Mouse (Mus musculus): ENCODE measurements around the gene Kntc1. TPM values are rescaled to one million over a fixed set of nuclear protein-coding genes. Genes with fewer than 3 reads are reported as not detected.

The Kntc1 gene
- 34.4 TPM for polyA plus RNA-seq (2014; fragmentation: Illumina TruSeq; extraction: RNeasy Lipid Tissue Mini Kit (QIAGEN cat#74804); ENCODE audit: low read depth, low replicate concordance)

GRCm38 (mm10) chr5:123749065-123750064, at the start of gene Kntc1, which contains the start of gene Rsrc2:
Gene Kntc1, plus strand, starts transcription at chr5:123749716.
Gene Rsrc2, minus strand, starts transcription at chr5:123749414.

DNA sequence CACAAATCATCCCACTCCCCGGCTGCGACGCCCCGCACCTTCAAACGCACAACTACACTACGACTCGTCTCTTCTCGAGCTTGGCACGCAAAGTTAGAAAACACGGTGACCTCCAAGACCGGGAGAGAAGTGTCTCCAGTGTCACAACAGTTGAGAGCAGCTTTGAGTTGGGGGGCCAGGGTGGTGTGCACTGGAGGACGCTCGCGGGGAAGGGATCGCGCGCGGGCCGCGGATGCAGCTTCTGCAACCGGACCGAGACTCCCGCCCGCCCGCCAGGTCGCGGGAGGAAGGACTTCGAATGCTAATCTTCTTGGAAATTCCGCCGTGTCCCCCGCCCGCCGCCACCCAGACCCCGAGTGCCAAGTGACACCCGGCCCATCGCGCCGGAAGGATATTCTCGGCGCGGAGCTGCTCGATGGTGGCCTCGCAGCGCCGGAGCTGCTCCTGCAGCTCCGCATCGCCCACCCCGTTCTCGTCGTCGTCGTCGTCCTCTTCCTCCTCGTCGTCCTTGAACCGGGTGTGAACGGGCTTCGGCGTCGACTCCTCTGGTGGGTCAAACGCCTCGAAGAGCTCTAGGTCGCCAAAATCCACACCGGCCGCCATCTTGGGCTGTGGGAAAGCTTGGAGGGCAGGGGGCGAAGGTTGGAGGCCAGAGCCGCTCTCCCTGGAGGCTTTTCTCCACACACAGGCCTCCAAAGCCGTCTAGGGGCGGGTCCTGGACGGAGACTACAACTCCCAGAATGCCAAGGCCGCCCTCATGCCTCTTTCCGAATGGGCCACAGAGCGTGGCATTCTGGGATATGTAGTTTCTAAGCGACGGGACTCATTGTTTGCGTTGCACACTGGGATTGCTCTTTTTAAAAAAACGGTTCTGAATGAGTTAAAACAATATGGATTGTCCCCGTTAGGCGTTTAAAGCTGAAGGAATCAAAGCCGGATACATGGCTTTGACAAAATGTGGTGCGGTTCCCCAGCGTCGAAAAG, 28.9 kb upstream of the Kntc1 start, which contains the start of gene Zcchc8:
Gene Zcchc8, minus strand, starts transcription at position 773 of the 984 bp plus-strand sequence.

GRCm38 (mm10) chr5:123865365-123865764, 115.8 kb downstream of the Kntc1 start, which contains the start of gene Hcar2:
Gene Hcar2, minus strand, starts transcription at chr5:123865499.

Other genes starting within 250 kb of the Kntc1 start
- 0.73 TPM for gene B3gnt4, start 239.3 kb upstream of the Kntc1 start, polyA plus RNA-seq (2014; fragmentation: Illumina TruSeq; extraction: RNeasy Lipid Tissue Mini Kit (QIAGEN cat#74804); ENCODE audit: low read depth, low replicate concordance)
- gene Diablo, start 225.5 kb upstream of the Kntc1 start, polyA plus RNA-seq (2014; fragmentation: Illumina TruSeq; extraction: RNeasy Lipid Tissue Mini Kit (QIAGEN cat#74804); ENCODE audit: low read depth, low replicate concordance): 695 TPM
- gene Gm49027, start 224.2 kb upstream of the Kntc1 start, polyA plus RNA-seq (2014; fragmentation: Illumina TruSeq; extraction: RNeasy Lipid Tissue Mini Kit (QIAGEN cat#74804); ENCODE audit: low read depth, low replicate concordance): not detected
- 6.0 TPM for gene Vps33a, start 176.7 kb upstream of the Kntc1 start, polyA plus RNA-seq (2014; fragmentation: Illumina TruSeq; extraction: RNeasy Lipid Tissue Mini Kit (QIAGEN cat#74804); ENCODE audit: low read depth, low replicate concordance)
- 101 TPM for gene Clip1, start 65.1 kb upstream of the Kntc1 start, polyA plus RNA-seq (2014; fragmentation: Illumina TruSeq; extraction: RNeasy Lipid Tissue Mini Kit (QIAGEN cat#74804); ENCODE audit: low read depth, low replicate concordance)
- gene Zcchc8, start 28.6 kb upstream of the Kntc1 start, polyA plus RNA-seq (2014; fragmentation: Illumina TruSeq; extraction: RNeasy Lipid Tissue Mini Kit (QIAGEN cat#74804); ENCODE audit: low read depth, low replicate concordance): 287 TPM
- 172 TPM for gene Rsrc2, start 302 bp upstream of the Kntc1 start, polyA plus RNA-seq (2014; fragmentation: Illumina TruSeq; extraction: RNeasy Lipid Tissue Mini Kit (QIAGEN cat#74804); ENCODE audit: low read depth, low replicate concordance)
- not detected for gene Hcar2, start 115.8 kb downstream of the Kntc1 start, polyA plus RNA-seq (2014; fragmentation: Illumina TruSeq; extraction: RNeasy Lipid Tissue Mini Kit (QIAGEN cat#74804); ENCODE audit: low read depth, low replicate concordance)
- gene Hcar1, start 130.3 kb downstream of the Kntc1 start, polyA plus RNA-seq (2014; fragmentation: Illumina TruSeq; extraction: RNeasy Lipid Tissue Mini Kit (QIAGEN cat#74804); ENCODE audit: low read depth, low replicate concordance): not detected
- 294 TPM for gene Denr, start 157.5 kb downstream of the Kntc1 start, polyA plus RNA-seq (2014; fragmentation: Illumina TruSeq; extraction: RNeasy Lipid Tissue Mini Kit (QIAGEN cat#74804); ENCODE audit: low read depth, low replicate concordance)
- gene Gm43518, start 177.7 kb downstream of the Kntc1 start, polyA plus RNA-seq (2014; fragmentation: Illumina TruSeq; extraction: RNeasy Lipid Tissue Mini Kit (QIAGEN cat#74804); ENCODE audit: low read depth, low replicate concordance): 2.5 TPM
- gene Ccdc62, start 181.0 kb downstream of the Kntc1 start, polyA plus RNA-seq (2014; fragmentation: Illumina TruSeq; extraction: RNeasy Lipid Tissue Mini Kit (QIAGEN cat#74804); ENCODE audit: low read depth, low replicate concordance): 177 TPM
- 0.77 TPM for gene Hip1r, start 223.9 kb downstream of the Kntc1 start, polyA plus RNA-seq (2014; fragmentation: Illumina TruSeq; extraction: RNeasy Lipid Tissue Mini Kit (QIAGEN cat#74804); ENCODE audit: low read depth, low replicate concordance)

All from testis, adult 10 weeks (tissue).